Comparison of ENCODE assay signal across 10 mouse cellular contexts in genomic region chr4:107829675-107830074, GRCm38 (mm10). TPM values are rescaled to one million over a fixed set of nuclear protein-coding genes. Genes with fewer than 3 reads are reported as not detected.
A peak's percentile ranks its signal among the peaks of the same experiment; 100 is the strongest.
DNase-seq lines count a peak whose midpoint lies in the region; ATAC-seq and TF ChIP-seq lines count a peak whose summit lies in the region.
"Had no signal": no experiment of that assay in that cellular context is flagged by ENCODE, and none has a peak within 500 bp of the region (broad histone marks: within the 10 kb centered on the region; RNA-seq: fewer than 3 reads in every experiment).

No protein-coding gene starts in this region.

- no peaks in the 10 kb centered on the region for H3K27me3 ChIP-seq in G1E (ENCODE audit: insufficient read depth, low read length)
- H3K27me3 ChIP-seq in hindbrain, embryonic 12.5 days: peaks cover 15% of the 10 kb centered on the region; the same call in 1 of the 2 replicates
- no peaks in the 10 kb centered on the region for H3K27me3 ChIP-seq in midbrain, embryonic 16.5 days (ENCODE audit: control insufficient read depth, insufficient read depth, low read depth, low read length)
- H3K27me3 ChIP-seq: embryonic facial prominence, embryonic 13.5 days; liver, embryonic 13.5 days had no signal

- H3K9me3 ChIP-seq in G1E (replicated peaks): no peaks in the 10 kb centered on the region
- H3K9me3 ChIP-seq in hindbrain, embryonic 12.5 days (replicated peaks): no peaks in the 10 kb centered on the region
- no peaks in the 10 kb centered on the region for H3K9me3 ChIP-seq in midbrain, embryonic 16.5 days (replicated peaks; ENCODE audit: control insufficient read depth, low read length, poor library complexity, severe bottlenecking)
- H3K9me3 ChIP-seq: embryonic facial prominence, embryonic 13.5 days; liver, embryonic 13.5 days had no signal

- peak overlapping the region; percentile 85 for H3K27ac ChIP-seq in hindbrain, embryonic 12.5 days
- H3K27ac ChIP-seq in midbrain, embryonic 16.5 days (ENCODE audit: low read length): peak overlapping the region; percentile 79
- H3K27ac ChIP-seq: embryonic facial prominence, embryonic 13.5 days; liver, embryonic 13.5 days had no signal

- no peak overlapping the region for H3K4me2 ChIP-seq in hindbrain, embryonic 12.5 days (replicated peaks)
- H3K4me2 ChIP-seq in midbrain, embryonic 16.5 days (ENCODE audit: low read length): no peak overlapping the region
- H3K4me2 ChIP-seq: liver, embryonic 13.5 days had no signal

- TF ChIP-seq POLR2A in brain, embryonic 14.5 days (IDR thresholded peaks at IDR 0.05; ENCODE audit: borderline replicate concordance, extremely low read depth, insufficient read depth, insufficient read length, poor library complexity, severe bottlenecking): no peak

- peaks cover 98% of the 10 kb centered on the region for H3K36me3 ChIP-seq in G1E (replicated peaks)
- H3K36me3 ChIP-seq in hindbrain, embryonic 12.5 days: no peaks in the 10 kb centered on the region; the same call in 1 of the 2 replicates
- no peaks in the 10 kb centered on the region for H3K36me3 ChIP-seq in midbrain, embryonic 16.5 days (ENCODE audit: control insufficient read depth, insufficient read depth, low read length)
- H3K36me3 ChIP-seq: liver, embryonic 13.5 days had no signal

- intact Hi-C loops in gastrocnemius, postnatal 36 days (cut with DNase I): no loop called here

- WGBS in hindbrain, embryonic 12.5 days: 20% methylated on average over 2 of the region's 2 CpGs
- WGBS in midbrain, embryonic 16.5 days: 28% methylated on average over 2 of the region's 2 CpGs

- H3K4me1 ChIP-seq in G1E (ENCODE audit: insufficient read depth, low read depth, low read length): peaks cover 21% of the 10 kb centered on the region
- H3K4me1 ChIP-seq in hindbrain, embryonic 12.5 days: peaks cover 100% of the 10 kb centered on the region
- peaks cover 89% of the 10 kb centered on the region for H3K4me1 ChIP-seq in midbrain, embryonic 16.5 days (ENCODE audit: control insufficient read depth, insufficient read depth, low read length)

- DNase-seq in G1E (ENCODE audit: low spot score): peak; percentile 51
- peak; percentile 69 for DNase-seq in brain, embryonic 14.5 days (ENCODE audit: low read depth)
- no peak for DNase-seq in kidney, adult 9 months
- no peak for DNase-seq in gastrocnemius, postnatal 36 days
- no peak for DNase-seq in left cerebral cortex, adult 11 months (ENCODE audit: low spot score)
- DNase-seq: gastrocnemius, postnatal 25 days; liver, embryonic 13.5 days had no signal

- TF ChIP-seq CTCF in G1E (IDR thresholded peaks at IDR 0.05; ENCODE audit: low read depth, low read length): no peak
- TF ChIP-seq CTCF in brain, embryonic 14.5 days (IDR thresholded peaks at IDR 0.05; ENCODE audit: borderline replicate concordance, extremely low read depth, insufficient read depth, insufficient read length): no peak

- H3K9ac ChIP-seq in hindbrain, embryonic 12.5 days: peak overlapping the region; percentile 32
- H3K9ac ChIP-seq in midbrain, embryonic 16.5 days (ENCODE audit: low read depth, low read length): peak overlapping the region; percentile 51
- H3K9ac ChIP-seq: liver, embryonic 13.5 days had no signal

- no peak overlapping the region for H3K4me3 ChIP-seq in G1E (ENCODE audit: low read depth, low read length)
- no peak overlapping the region for H3K4me3 ChIP-seq in hindbrain, embryonic 12.5 days
- no peak overlapping the region for H3K4me3 ChIP-seq in midbrain, embryonic 16.5 days (ENCODE audit: low read depth, low read length)
- H3K4me3 ChIP-seq: embryonic facial prominence, embryonic 13.5 days; liver, embryonic 13.5 days had no signal

- ATAC-seq in G1E (ENCODE audit: extremely low read depth, insufficient number of reproducible peaks, low FRiP score, poor library complexity, severe bottlenecking): peak; percentile 45; the same call in 1 of the 2 replicates
- no peak for ATAC-seq in hindbrain, embryonic 12.5 days (ENCODE audit: low FRiP score)
- no peak for ATAC-seq in midbrain, embryonic 16.5 days

RNA-seq across cellular contexts. Expression of gene Lrp8, which starts 27.6 kb away (rescaled TPM):
- total RNA-seq in G1E (2014; fragmentation: Nextera tagmentation) (5.0 and 9.4 TPM in 2 replicates), G1E (2017) (13.0 and 13.5 TPM in 2 replicates)
- 12.1 and 12.5 TPM in 2 replicates for polyA plus RNA-seq in G1E (2012)
- 129 and 146 TPM in 2 replicates for polyA plus RNA-seq in brain, embryonic 14.5 days (2012; rRNA removed)
- 46.7 and 52.6 TPM in 2 replicates for polyA plus RNA-seq in hindbrain, embryonic 12.5 days (2016; fragmentation: Nextera tagmentation; extraction: Ambion mirVana)
- 44.4 and 56.0 TPM in 2 replicates for polyA plus RNA-seq in midbrain, embryonic 16.5 days (2015; fragmentation: Nextera tagmentation; extraction: Ambion mirVana)
- under 1 TPM; 0.12 to 0.56 TPM for total RNA-seq in gastrocnemius, postnatal 36 days (2021)

RNA-seq across cellular contexts. Expression of gene Magoh, which starts 49.9 kb away (rescaled TPM):
- total RNA-seq in G1E (2014; fragmentation: Nextera tagmentation) (149 and 177 TPM in 2 replicates), G1E (2017) (338 and 372 TPM in 2 replicates)
- polyA plus RNA-seq in G1E (2012): 5.7 and 6.4 TPM in 2 replicates
- polyA plus RNA-seq in brain, embryonic 14.5 days (2012; rRNA removed): 106 and 129 TPM in 2 replicates
- polyA plus RNA-seq in hindbrain, embryonic 12.5 days (2016; fragmentation: Nextera tagmentation; extraction: Ambion mirVana): 173 and 174 TPM in 2 replicates
- 103 and 108 TPM in 2 replicates for polyA plus RNA-seq in midbrain, embryonic 16.5 days (2015; fragmentation: Nextera tagmentation; extraction: Ambion mirVana)
- total RNA-seq in gastrocnemius, postnatal 36 days (2021): 10 to 100 TPM; 22.6 to 22.8 TPM

RNA-seq across cellular contexts. Expression of gene 0610037L13Rik, which starts 59.9 kb away (rescaled TPM):
- total RNA-seq in G1E (2014; fragmentation: Nextera tagmentation): 50.5 and 58.7 TPM in 2 replicates
- 35.0 and 48.3 TPM in 2 replicates for total RNA-seq in G1E (2017)
- 2.4 and 2.7 TPM in 2 replicates for polyA plus RNA-seq in G1E (2012)
- polyA plus RNA-seq in brain, embryonic 14.5 days (2012; rRNA removed): 91.0 and 114 TPM in 2 replicates
- 106 and 113 TPM in 2 replicates for polyA plus RNA-seq in hindbrain, embryonic 12.5 days (2016; fragmentation: Nextera tagmentation; extraction: Ambion mirVana)
- polyA plus RNA-seq in midbrain, embryonic 16.5 days (2015; fragmentation: Nextera tagmentation; extraction: Ambion mirVana): 86.7 and 88.1 TPM in 2 replicates
- 10 to 100 TPM; 34.4 to 44.4 TPM for total RNA-seq in gastrocnemius, postnatal 36 days (2021)

Comparison
In these comparisons a context has a peak if more than half of its experiments do, and no peak if none do; other contexts are left out.
1. DNase-seq: peak in G1E (single experiment) and brain, embryonic 14.5 days (single experiment); none in kidney, adult 9 months (single experiment), gastrocnemius, postnatal 36 days (0 of 2) and left cerebral cortex, adult 11 months (single experiment).
2. RNA of gene Magoh, which starts 49.9 kb away (polyA plus RNA-seq): 173 to 174 TPM in hindbrain, embryonic 12.5 days, 106 to 129 TPM in brain, embryonic 14.5 days and 103 to 108 TPM in midbrain, embryonic 16.5 days; 5.7 to 6.4 TPM in G1E; every median in the first group is over 10 times any median in the second.
3. RNA of gene 0610037L13Rik, which starts 59.9 kb away (polyA plus RNA-seq): 106 to 113 TPM in hindbrain, embryonic 12.5 days, 91.0 to 114 TPM in brain, embryonic 14.5 days and 86.7 to 88.1 TPM in midbrain, embryonic 16.5 days; 2.4 to 2.7 TPM in G1E; every median in the first group is over 10 times any median in the second.